In the genomic region with DNA sequence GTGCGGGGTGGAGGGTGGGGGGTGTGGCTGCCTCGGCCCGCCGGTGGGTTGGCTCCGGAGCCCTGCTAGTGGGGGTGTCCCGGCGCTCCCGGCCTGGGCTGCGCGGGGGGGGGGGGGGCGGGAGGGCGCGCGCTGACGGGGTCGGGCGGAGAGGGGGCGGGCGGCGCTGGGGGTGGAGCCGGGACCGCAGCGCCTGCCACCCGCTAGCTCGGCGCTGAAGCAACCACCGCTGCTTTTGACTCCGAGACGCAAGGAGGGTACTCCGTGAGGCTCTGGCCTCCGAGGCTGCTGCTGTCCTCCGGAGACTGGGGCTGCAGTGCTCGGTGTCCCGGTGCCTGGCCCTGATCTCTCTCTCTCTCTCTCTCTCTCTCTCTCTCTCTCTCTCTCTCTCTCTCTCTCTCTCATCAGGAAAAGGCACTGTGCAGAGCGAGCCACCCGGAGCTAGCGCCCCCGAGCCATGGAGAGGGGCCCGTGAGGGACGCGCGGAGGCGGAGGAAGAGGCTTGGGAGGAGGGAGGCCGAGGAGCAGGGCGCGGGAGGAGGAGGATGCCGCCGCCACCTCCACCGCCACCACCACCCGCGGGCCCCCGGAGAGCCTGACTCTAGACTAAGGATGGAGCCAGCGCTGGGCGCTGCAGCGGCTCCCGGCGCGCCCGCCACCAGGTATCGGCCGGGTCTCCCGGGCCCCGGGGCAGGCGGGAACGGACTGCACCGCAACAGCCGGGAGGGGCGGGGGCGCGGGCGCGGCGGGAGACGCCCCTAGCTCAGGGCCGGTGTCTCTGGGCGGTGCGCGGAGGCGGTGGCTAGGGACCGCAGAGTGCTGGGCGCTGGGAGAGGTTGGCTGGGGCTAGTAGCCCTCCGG, we compare ENCODE assay signal across 9 mouse cellular contexts. TPM values are rescaled to one million over a fixed set of nuclear protein-coding genes. Genes with fewer than 3 reads are reported as not detected.
DNase-seq lines count a peak whose midpoint lies in the region; ATAC-seq and TF ChIP-seq lines count a peak whose summit lies in the region.
"Had no signal": no experiment of that assay in that cellular context is flagged by ENCODE, and none has a peak within 500 bp of the region (broad histone marks: within the 10 kb centered on the region; RNA-seq: fewer than 3 reads in every experiment).

Gene Chst1 (plus strand): TSS at position 221 of the 861 bp plus-strand sequence.

- under 1% methylated on average over 43 of the region's 82 CpGs for WGBS in hindbrain, embryonic 11.5 days
- WGBS in midbrain, embryonic 14.5 days, result under 1% methylated on average over 66 of the region's 82 CpGs

- H3K27ac ChIP-seq in embryonic fibroblast, embryonic 13.5 days (ENCODE audit: insufficient read depth, low read length), result no peak within 1 kb of the TSS
- peak within 1 kb of the TSS; percentile 62 for H3K27ac ChIP-seq in hindbrain, embryonic 11.5 days (ENCODE audit: low read depth, low read length)
- peak within 1 kb of the TSS; percentile 88 for H3K27ac ChIP-seq in midbrain, embryonic 14.5 days (replicated peaks; ENCODE audit: low read depth, low read length)
- H3K27ac ChIP-seq: macrophage had no signal

- H3K4me3 ChIP-seq in embryonic fibroblast, embryonic 13.5 days (ENCODE audit: insufficient read depth, low read length), result peak within 1 kb of the TSS; percentile 42
- H3K4me3 ChIP-seq in hindbrain, embryonic 11.5 days (ENCODE audit: low read depth, low read length), result peak within 1 kb of the TSS; percentile 70
- H3K4me3 ChIP-seq in midbrain, embryonic 14.5 days (replicated peaks; ENCODE audit: low read depth, low read length), result peak within 1 kb of the TSS; percentile 84

- H3K36me3 ChIP-seq in hindbrain, embryonic 11.5 days (ENCODE audit: control insufficient read depth, insufficient read depth, low read length), result no peaks in the 10 kb centered on the region
- H3K36me3 ChIP-seq in midbrain, embryonic 14.5 days (ENCODE audit: control insufficient read depth, insufficient read depth, low read length), result no peaks in the 10 kb centered on the region

- no peaks in the 10 kb centered on the region for H3K9me3 ChIP-seq in hindbrain, embryonic 11.5 days (ENCODE audit: control insufficient read depth, low read length)
- H3K9me3 ChIP-seq in midbrain, embryonic 14.5 days (ENCODE audit: control insufficient read depth, low read length), result no peaks in the 10 kb centered on the region

- H3K27me3 ChIP-seq in hindbrain, embryonic 11.5 days (ENCODE audit: control insufficient read depth, insufficient read depth, low read length), result peaks cover 21% of the 10 kb centered on the region
- no peaks in the 10 kb centered on the region for H3K27me3 ChIP-seq in midbrain, embryonic 14.5 days (ENCODE audit: control insufficient read depth, insufficient read depth, low read length)

- peak; percentile 35 for ATAC-seq in frontal cortex, adult (ENCODE audit: low TSS enrichment)
- peak; percentile 78 for ATAC-seq in hindbrain, embryonic 11.5 days (ENCODE audit: low FRiP score)
- peak; percentile 78 for ATAC-seq in midbrain, embryonic 14.5 days (ENCODE audit: low FRiP score, low TSS enrichment)

- peak within 1 kb of the TSS; percentile 69 for H3K9ac ChIP-seq in hindbrain, embryonic 11.5 days (ENCODE audit: low read depth, low read length)
- peak within 1 kb of the TSS; percentile 91 for H3K9ac ChIP-seq in midbrain, embryonic 14.5 days (replicated peaks; ENCODE audit: low read length)

- TF ChIP-seq CTCF in embryonic fibroblast, embryonic 13.5 days (IDR thresholded peaks at IDR 0.05; ENCODE audit: borderline replicate concordance, insufficient read depth, low read length), result no peak

- DNase-seq in frontal cortex, postnatal 25 days (ENCODE audit: low spot score in 2 of 2), result no peak
- peak; percentile 70 for DNase-seq in adrenal gland, adult 2 months
- peak; percentile 73 for DNase-seq in hindbrain, embryonic 11.5 days (ENCODE audit: low spot score)
- peak; percentile 38 for DNase-seq in left cerebral cortex, postnatal 4 days
- DNase-seq in midbrain, embryonic 14.5 days, result peak; percentile 78
- peak; percentile 50 for DNase-seq in thymus, postnatal 14 days

- H3K4me2 ChIP-seq in hindbrain, embryonic 11.5 days (replicated peaks; ENCODE audit: low read depth, low read length), result peak within 1 kb of the TSS; percentile 98
- peak within 1 kb of the TSS; percentile 92 for H3K4me2 ChIP-seq in midbrain, embryonic 14.5 days (ENCODE audit: low read length)

- peaks cover 11% of the 10 kb centered on the region for H3K4me1 ChIP-seq in embryonic fibroblast, embryonic 13.5 days (ENCODE audit: control insufficient read depth, insufficient read depth, low read length)
- H3K4me1 ChIP-seq in hindbrain, embryonic 11.5 days (replicated peaks; ENCODE audit: control insufficient read depth, insufficient read depth, low read length), result peaks cover 2% of the 10 kb centered on the region; the same call in 1 of the 2 replicates
- peaks cover 41% of the 10 kb centered on the region for H3K4me1 ChIP-seq in midbrain, embryonic 14.5 days (ENCODE audit: control insufficient read depth, insufficient read depth, low read length)

- TF ChIP-seq POLR2A in embryonic fibroblast, embryonic 13.5 days (IDR thresholded peaks at IDR 0.05; ENCODE audit: low read depth, low read length), result peak; percentile 82

- intact Hi-C loops in left cerebral cortex, postnatal 4 days (cut with DNase I), result loop anchor here (5.0 to 10.0 kb wide), 2 partner anchors 105 to 112 kb away; no protein-coding TSS in a partner anchor

RNA-seq across cellular contexts. Expression of gene Chst1, which starts in this region (rescaled TPM):
- 10 to 100 TPM; 15.3 to 18.8 TPM for total RNA-seq in adrenal gland, adult 2 months (2021)
- 22.8 and 40.7 TPM in 2 replicates for polyA plus RNA-seq in adrenal gland, adult 2 months (2012; rRNA removed)
- 5.3 and 8.6 TPM in 2 replicates for polyA plus RNA-seq in embryonic fibroblast, embryonic 13.5 days (2011; ENCODE audit: insufficient read length, low read depth, missing spikeins)
- 3.9 and 4.3 TPM in 2 replicates for polyA plus RNA-seq in hindbrain, embryonic 11.5 days (2014; fragmentation: Nextera tagmentation; extraction: Ambion mirVana)
- 10 to 100 TPM; 68.4 to 80.7 TPM for total RNA-seq in left cerebral cortex, postnatal 4 days (2021)
- polyA plus RNA-seq in midbrain, embryonic 14.5 days (2014; fragmentation: Nextera tagmentation; extraction: Ambion mirVana), result 25.2 and 26.1 TPM in 2 replicates
- polyA plus RNA-seq: macrophage had no signal

Comparison
In these comparisons a context has a peak if more than half of its experiments do, and no peak if none do; other contexts are left out.
1. DNase-seq: peak in adrenal gland, adult 2 months (single experiment), hindbrain, embryonic 11.5 days (single experiment), left cerebral cortex, postnatal 4 days (single experiment), midbrain, embryonic 14.5 days (single experiment) and thymus, postnatal 14 days (single experiment); none in frontal cortex, postnatal 25 days (0 of 2).
2. Peak in every context shown above with its lines, with median percentiles within 50 percentile points of each other: ATAC-seq and H3K4me3 ChIP-seq.